Mouse (Mus musculus) spleen, postnatal 4 days (tissue): ENCODE results near the gene Cblb.

ENCODE experiments used
- DNase-seq, 2 experiments: peaks; one replicate each; pipeline ENCODE4 v3.0.0; 2022; ENCODE audit warnings: low spot score in 2 of 2

Gene Cblb

DNA sequence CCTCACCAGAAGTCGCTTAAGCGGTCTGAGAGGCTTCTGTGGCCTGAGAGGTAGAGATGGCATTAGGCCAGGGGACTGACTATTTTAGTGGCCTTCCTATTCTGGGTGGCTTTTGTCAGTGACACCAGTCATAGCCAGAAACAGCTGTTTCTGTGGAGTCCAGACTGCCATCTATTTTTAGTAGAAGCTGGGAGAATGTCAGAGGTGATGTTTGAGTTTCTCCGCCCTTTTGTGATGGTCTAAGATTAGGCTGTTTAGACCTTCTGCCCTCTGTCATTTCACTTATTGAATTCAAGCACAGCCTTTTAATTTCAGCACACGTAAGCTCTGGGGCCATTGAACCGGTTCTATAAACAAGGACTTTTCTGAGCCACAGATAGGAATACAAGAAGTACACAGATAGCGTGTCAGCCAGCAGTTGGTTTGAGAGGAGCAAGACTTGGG is 40.8 kb downstream of the Cblb start:
- DNase-seq: peak in 1 of 2 experiments; percentile 47

DNA sequence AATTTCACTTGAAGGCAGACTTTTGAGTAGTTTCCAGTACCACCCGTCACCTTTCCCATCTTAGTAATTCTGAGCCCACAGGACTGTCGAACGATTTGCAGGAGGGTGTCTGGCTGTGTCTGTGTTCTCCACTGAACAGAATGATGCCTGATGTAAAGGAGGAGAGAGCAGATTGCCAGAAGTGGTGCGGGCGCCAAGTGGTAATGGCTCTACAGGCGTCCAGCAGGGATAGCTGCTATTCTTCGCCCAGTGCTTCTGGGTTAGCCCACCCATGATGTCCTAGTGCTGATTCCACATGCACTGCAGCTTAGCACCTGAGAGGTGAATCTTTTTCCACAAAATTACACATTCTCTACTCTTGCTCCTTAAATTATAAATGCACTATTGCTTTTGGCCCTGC is 45.6 kb downstream of the Cblb start:
- DNase-seq: no peak

DNA sequence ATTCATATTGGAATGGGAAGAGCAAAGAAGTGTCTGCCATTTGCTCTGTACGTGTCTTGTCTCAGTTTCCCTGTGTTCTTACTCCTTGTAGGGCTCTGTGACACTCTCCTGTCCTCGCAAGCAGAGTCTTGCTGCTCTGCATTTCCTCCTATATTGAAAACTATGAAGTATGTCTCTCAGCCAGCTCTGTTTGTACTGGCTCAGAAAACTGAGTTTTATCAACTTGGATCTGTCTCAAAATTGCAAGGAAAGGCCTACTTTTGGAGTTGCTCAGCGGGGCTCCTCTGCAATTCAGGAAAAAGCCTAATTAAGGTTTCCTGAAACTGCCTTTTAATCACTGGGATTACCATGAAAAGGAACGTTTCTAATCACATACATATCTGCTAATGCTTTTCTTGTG is 46.9 kb downstream of the Cblb start:
- DNase-seq: no peak

DNA sequence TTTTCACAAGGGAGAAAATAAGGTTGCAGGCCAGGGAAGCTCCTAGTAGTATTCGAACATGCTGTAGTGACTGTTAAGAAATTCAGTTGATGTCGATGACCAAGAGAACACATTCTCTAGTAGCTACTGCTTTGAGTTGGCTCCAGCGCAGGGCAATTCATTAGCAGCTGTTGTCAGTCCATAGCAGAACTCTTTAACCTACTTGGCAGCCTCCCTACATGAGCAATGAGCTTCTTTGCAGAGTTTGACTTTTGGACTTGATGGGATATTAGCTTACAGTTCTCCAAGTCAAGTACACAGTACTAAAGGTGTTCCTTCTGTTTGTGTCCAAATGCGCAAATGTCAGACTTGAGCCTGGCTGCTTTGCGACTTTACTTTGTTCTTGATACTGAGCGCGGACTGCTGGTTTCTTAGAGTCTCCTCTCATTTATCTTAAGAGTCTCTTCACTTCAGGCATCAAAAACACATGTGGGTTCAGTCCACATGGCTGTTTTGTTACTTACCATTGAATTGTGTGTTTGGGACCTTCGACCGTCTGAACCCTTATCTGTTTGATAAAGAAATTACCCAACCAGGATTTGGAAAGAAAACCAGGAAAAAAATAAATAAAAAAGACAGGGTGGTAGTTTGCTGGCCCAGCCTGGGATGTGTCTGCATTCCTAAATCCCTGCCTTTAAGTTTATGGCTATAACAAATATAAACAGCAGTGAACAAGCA is 47.9 kb downstream of the Cblb start:
- no peak for DNase-seq

DNA sequence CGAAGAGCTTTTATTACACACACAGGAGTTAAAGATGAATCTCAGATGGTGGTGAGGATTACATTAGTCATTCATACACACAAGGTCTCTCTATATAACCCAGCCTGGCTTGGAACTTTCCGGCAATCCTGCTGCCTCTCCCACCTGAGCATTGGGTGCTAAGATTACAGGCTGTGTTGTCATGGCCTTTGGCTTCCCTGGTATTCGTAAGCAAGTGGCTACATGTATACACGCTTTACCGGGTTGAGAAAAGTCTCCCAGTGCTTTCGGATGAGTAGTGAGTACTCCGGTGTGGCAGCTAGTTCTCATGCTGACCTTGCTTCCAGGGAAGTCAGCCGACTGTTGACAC is 48.4 kb downstream of the Cblb start:
- DNase-seq: no peak

DNA sequence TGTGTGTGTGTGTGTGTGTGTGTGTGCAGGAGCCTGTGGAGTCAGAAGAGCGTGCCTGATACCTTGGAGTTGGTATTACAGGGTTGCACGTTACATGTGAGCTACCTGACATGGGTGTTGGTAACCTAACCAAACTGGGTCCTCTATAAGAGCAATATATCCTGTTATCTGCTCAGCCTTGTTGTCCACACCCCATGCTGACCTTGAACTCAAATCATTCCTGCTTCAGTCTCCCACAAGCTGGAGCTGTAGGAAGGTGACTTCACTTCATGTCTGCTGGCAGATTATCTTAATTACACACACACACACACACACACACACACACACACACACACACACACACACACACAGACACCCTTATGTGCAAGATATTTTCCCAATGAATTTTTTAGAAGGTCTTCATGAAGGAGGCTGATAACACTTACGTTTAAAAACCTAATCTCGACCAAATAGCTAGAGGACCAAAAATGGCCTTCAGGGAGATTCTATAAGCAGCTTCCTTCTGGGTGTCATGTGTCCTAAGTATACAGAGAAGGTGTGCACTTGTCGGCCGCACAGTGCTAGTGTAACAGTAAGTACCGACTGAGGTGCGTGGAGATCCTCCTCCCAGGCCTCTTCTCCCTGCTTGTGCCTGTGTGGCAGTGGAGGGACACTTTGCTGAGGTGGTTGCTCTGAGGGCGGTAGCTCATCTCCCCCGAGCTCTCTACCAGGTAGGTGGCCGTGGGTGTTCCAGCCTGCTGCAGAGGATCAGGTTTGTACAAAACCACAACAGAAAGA is 49.8 kb downstream of the Cblb start:
- DNase-seq: no peak

DNA sequence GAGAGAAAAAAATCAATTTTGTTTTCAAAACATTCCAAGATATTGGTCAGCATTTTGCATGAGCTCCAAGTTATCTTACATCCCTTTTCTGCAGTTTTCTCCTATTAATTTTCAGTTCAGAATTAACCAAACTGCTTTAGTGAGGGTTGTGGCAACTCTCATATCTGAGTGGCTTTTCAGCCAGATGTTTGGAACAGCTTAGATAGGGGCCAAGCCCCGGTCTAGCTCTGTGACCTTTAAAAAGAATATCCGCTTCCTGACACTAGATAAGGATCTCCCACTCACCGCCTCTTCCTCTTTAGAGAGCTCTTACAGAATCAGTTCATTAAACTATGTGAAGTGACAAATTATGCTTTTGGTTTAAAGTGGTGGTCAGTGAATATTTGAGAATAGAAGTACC is 50.7 kb downstream of the Cblb start:
- no peak for DNase-seq

DNA sequence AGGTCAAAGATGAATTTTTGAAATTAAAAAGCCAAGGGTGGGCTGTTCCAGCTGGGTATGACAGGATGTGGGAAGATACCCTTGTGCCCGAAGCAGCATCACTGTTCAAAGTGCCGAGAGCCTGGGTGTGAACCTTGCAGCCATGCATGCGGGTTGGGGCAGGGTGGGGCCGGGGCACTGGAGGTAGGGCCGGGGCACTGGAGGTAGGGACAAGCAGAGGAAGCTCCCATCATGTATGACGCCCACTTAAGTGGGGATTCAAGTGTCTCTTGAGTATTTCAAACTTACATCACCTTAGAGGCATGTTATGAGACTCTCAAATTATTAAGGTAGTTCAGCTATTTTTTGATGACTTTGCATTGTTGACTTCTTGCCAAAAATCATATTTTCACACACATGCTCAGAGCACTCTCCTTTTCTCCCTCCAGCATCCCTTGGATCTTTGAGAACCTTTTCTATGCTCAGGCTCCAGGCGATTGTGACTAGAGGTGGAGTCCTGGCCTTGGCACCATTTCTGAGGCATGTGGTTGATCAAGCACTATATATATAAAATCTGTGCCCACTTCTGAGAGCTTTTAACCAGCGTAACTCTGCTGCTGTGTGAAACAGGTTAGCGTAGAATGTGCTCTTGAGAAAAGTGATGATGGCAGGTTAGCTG is 55.9 kb downstream of the Cblb start:
- DNase-seq: peak in 1 of 2 experiments; percentile 55

DNA sequence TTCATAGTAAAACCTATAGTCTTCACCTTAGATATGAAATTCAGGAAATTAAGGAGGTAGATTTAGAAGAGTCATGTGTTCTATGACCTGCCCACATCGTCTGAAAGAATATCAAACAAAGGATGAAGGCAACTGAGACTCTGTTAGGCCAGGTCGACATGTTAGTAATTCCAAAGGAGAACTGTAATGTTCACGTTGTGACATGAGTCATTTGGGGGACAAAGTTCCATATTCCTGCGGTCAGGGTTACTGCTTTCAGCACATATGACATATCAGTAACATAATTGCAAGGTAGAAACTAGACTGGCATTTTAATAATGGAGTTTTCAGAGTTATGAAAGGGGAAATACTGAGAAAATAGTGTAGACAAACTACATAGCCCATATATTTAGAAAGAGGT is 58.3 kb downstream of the Cblb start:
- DNase-seq: peak in 1 of 2 experiments; percentile 41

DNA sequence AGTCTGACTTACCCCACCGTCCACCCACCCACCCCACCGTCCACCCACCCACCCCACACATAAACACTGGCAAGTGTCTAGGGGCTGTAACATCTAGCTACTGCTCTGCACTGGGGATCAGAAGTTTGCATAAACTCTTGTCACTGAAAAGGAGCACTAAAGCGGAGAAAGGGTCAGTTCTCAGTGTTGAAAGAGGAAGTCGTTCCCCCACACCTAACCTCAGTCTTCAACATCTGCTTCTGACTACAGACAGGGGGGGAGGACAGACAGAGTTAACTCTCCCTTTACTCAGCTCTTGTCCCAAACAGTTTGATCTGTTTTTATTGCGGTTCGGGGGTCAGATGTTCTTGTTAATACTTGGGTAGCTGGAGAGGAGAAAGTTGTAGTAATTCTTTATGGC is 59.9 kb downstream of the Cblb start:
- peak in 1 of 2 experiments; percentile 45 for DNase-seq

DNA sequence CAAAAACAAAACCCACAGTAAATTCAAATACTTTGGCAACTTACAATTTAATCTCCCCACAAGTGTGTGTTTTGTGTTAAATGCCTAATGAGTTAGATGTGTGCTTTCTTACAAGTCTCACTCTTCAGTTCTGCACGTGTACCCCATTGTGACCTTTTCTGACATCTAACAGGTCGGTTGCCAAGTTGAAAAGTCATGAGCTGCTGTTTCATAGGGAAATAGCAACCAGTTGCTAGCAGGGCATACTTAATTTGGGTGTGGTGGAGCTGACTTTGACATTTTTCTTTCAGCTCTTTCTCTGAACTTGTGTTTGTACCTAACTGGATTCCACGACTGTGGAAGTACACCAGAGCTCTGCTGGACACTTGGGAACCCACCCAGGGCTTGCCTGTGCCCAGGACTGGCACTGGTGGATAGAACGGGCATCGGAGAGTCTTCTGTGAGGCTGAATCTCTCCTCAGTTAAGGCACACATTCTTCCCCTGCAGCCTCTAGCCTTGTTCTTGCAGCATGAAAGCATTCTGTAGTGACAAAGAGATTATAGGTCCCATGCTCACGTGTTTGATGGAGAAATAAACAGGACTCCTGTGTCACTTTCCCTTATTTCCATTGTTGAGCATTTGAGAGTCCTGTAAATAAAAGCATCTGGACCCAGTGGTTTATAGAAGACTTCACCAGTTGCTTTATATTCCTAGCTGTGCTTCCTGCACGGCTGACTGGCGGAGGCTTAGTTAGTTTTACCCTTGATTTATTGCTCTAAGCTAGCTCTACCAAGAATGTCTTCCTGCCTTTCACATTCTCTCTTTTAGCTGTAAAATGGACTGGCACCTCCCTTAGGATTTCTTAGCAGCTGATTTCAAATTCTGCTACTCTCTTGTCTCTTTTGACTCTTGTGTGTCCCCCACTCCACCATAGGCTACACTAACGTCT is 62.6 kb downstream of the Cblb start:
- no peak for DNase-seq

DNA sequence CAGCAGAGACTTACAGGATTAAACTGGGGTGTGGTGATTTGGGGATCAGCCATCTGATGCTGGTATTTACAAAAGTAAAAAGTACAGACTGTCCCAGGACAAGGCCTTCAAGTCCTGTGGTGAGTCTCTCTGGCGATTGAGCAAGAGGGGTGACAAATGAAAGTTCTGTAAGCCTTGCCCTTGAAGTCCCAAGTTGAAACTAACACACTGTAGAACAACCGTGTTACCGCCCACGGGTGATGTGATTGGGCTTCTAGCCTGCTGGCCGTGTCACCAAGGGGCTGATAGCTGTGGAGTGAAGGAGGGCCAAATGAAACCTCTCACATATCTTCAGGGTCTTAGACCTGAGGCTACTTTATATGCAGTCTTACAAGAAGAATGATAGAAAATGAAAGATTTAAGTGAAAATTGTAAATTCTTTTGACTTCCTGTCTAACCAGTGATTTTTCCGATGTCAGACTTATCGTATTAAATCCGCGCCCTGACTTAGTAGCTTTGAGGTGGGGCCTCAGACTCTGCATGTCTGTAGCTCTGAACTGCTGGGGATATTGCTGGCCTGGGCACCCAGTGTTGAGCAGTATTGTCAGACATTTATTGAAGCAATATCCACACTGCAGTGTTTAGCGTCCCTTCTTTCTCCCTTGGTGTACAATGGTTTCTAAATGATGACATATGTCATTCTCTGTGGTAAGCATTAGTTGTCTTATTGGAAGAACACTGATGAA is 63.9 kb downstream of the Cblb start:
- DNase-seq: no peak

DNA sequence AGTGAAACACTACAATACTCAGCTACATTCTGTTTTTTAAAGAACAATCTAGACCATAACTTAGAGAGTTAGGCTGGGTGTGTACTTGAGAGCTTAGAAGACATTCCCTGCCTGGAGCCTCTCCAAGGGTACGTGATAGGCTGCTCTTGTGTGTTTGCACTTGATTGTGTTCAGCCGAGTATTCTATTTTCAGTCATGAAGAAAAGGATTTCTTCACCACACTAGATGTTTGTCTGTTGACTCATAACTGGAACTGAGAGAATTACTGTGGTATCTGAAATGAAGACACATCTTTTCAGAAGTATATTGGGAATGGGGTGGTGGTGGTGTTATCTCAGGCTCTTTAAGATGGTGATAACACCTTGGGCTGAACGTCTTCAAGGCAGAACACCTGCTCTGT is 64.6 kb downstream of the Cblb start:
- DNase-seq: no peak

DNA sequence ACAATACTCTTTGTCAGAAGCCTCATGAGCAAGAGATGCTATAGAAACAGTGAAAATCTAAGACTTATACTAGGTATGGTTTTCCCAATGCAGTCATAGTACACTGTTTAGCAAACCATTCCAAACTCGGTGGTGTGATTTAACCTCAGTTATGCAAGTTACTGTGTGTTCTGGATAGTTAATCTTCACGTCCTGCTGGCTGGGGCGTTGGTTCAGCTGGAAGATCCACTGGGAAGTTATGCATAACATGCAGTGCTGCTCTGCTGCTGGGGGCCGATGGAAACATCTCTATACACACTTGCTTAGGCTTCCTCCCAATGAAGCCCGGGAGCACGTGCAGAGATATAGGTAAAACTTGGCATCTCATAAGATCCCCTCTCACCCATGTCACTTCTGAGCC is 69.4 kb downstream of the Cblb start:
- DNase-seq: no peak

DNA sequence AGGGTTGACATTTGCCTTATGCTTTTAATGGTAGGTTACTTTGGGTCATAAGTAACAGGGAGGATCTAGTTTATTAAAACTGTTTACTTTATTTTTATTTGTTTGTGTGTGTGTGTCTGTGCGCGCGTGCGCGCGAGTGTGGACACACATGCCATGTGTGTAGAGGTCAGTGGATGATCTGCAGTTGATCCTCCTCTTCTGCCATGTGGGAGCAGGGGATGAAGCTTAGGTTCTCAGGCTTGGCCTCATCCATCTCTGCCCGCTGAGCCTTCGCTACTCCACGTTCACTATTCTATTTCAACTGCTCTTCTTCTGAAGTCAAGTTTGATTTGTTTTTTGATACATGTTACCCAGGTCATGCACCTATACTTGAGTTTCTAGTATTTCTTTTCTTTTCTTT is 73.6 kb downstream of the Cblb start:
- DNase-seq: no peak

DNA sequence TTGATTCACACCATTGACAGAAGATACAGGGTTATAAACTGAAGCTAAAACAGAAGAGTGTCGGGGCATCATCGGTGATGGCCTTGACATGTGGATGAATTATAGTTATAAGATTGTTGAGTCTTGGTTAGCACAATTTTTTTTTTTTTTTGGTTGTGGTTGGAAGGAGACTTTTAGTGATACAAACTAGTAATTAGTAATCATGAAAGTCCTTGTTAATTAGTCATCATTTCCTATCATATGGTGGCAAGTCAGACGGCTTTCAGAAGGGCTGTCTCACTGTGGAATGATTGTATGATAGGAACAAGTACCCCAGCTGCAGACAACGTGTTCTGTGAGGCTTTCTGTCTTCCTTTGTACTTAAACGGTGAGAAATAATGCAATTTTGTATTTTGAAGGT is 76.8 kb downstream of the Cblb start:
- no peak for DNase-seq

DNA sequence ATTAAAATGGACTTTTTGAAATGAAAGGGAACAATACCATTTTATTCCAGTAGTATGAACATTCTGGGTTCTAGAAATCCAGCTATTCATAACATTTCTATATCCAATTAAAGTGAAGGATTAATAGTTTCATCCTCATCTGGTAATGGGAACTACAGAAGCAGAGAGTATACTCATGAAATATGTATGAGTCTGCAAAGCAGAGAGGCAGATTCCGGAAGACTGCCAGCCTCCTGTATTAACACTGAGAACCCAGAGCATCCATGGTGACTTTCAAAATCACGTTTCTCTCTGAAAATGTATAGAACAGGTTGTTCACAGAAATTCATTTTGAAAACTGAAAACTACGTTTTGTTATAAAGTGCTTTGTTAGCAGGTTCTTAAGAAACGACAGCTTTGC is 83.4 kb downstream of the Cblb start:
- no peak for DNase-seq

DNA sequence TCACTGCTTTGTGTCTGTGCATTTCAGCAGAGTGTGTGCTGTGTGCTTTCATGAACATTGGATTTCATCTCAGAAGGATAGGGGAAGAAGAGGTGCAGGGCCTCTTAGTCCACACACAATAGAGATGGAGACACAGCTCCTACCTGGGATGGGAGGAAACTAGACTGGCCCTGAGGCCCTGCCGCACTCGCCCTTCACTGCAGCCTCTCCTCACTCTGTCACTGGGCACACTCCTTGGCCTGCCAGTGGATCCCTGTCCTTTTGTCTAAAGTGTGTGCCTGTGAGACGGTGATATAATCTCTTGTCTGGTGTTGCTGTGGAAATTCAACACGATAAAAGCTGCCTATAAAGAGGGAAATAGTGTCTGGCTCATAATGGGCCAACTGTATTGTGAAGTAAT is 88.0 kb downstream of the Cblb start:
- no peak for DNase-seq

DNA sequence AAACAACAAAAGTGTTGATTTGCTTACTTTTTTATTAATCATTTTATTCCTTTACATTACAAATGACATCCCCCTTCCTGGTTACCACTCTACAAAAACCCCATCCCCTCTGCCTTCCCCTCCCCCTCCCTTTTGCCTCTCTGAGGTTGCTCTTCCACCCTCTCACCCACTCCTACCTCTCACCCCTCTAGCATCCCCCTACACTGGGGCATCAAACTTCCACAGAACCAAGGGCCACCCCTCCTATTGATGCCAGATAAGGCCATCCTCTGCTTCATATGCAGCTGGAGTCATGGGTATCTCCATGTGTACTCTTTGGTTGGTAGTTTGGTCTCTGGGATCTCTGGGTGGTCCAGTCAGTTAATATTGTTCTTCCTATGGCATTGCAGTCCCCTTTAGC is 93.9 kb downstream of the Cblb start:
- no peak for DNase-seq

DNA sequence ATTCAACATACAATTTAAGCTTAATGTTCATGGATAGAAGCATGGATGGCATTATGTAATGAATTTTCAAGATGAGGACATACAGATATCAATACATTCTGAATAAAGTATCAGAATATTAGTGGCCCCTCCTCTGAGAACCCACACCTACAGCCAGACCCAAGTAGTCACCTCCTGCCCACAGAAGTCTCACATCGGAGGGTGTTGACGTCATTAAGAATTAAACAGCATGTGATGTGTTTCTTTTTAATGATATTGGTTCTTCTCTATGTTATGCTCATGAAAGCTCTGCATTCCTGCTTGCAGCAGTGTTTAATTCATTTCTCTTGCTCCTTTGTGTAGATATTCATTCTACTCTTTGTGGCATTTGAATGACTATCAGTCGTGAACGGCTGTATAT is 94.9 kb downstream of the Cblb start:
- no peak for DNase-seq

DNA sequence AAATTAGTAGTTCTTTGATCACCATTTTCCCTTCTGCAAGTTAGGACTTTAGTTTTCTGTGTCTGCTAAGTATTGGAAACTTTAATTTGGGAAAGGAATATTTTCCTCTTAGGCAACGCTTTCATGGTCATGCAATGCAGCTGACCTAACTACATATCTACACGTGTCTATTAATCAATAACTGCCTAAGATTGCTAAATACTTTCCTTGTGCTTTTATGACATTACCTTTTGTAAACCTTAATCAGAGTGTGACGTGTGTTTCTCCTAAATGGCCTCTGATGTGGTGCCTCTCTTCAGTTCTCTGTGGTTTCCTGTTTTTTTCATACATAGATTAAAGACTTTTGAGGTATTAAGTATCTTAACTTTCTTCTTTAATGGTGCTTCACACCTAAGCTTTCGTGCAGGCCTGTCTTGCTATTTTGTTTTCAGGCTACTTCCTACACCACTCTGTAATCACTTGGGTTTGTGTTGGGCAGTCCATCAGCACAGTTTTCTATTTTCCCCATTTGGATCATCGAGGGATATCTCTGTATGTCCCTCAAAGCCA is 98.4 kb downstream of the Cblb start:
- DNase-seq: no peak
